Mouse (Mus musculus) spleen, embryonic (tissue): ENCODE results near the gene Nfic.

Source experiments
- CTCF ChIA-PET: fragments of 350-600 bp; sonication (Branson Sonifier 250); formaldehyde crosslinking; loops from one replicate; lab custom pipeline; 2022; lab: Charles Lee

The Nfic gene

GRCm38 (mm10) chr10:81367207-81367495 lies 88.3 kb downstream of the Nfic start:
- CTCF ChIA-PET = interaction anchor here (1.0 kb wide), 1 partner anchor 13 kb away, joined by 3 read pairs; no protein-coding TSS in a partner anchor

- CTCF ChIA-PET = interaction anchor here (0.6 to 1.0 kb wide), 2 partner anchors 12 to 136 kb away, joined by 3 to 4 read pairs; no protein-coding TSS in a partner anchor
Measured at GRCm38 (mm10) chr10:81366477-81367206, 88.8 kb downstream of the Nfic start.

- CTCF ChIA-PET = interaction anchor here (0.6 kb wide), 1 partner anchor 135 kb away, joined by 4 read pairs; no protein-coding TSS in a partner anchor
Measured at GRCm38 (mm10) chr10:81365672-81366476, 89.6 kb downstream of the Nfic start, which contains the start of gene 4930404N11Rik. Gene 4930404N11Rik, minus strand, starts transcription at chr10:81365816.

DNA sequence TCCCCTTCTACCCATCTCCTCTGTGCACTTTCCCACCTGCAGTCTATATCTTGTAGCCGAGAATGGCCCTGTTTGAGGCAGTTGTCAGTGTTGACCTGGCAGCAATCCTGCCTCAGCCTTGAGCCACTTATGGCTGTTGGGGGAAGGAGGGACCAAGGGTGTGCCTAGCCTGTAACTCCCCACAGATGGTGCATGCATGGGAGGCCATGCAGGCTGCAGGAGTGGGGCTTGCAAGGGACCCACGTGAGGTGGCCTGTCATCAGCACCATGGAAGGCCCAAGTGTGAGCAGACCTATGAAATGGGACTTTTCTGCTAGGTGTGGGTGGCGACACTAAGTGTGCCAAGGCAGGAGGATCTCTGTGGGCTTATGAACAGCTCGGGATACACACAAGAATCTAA lies 90.4 kb downstream of the Nfic start:
- CTCF ChIA-PET = no interaction called here

GRCm38 (mm10) chr10:81364666-81365065 lies 90.8 kb downstream of the Nfic start:
- CTCF ChIA-PET = no interaction called here

- CTCF ChIA-PET = interaction anchor here (1.1 kb wide), 1 partner anchor 9 kb away, joined by 9 read pairs; no protein-coding TSS in a partner anchor
Measured at GRCm38 (mm10) chr10:81363436-81364346, 91.7 kb downstream of the Nfic start.

DNA sequence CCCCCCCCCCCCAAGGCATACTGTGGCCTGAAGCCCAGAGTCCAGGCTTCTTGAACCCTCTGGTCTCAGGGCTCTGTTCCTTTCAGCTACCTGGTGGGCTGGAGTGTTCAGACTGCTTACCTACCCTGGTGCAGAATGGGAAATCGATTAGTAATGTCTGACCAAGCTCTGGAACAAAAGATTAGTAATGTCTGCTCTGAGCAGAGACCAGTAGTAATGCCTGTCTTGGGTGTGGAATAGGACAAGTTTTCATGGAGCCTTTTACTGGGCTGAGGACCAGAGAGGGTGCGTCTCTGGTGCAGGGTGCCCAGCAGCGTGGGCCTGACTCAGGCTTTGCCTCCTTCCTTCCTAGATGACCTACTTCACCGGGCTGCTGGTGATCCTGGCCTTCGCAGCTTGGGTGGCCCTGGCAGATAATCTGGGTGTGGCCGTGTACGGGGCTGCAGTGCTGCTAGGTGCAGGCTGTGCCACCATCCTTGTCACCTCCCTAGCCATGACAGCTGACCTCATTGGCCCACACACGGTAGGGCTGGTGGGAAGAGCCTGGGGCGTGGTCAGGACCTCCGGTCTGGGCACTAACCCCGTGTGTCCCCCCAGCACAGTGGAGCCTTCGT lies 93.0 kb downstream of the Nfic start:
- CTCF ChIA-PET = interaction anchor here (0.5 kb wide), 1 partner anchor 997 kb away, joined by 8 read pairs; no protein-coding TSS in a partner anchor

GRCm38 (mm10) chr10:81360721-81361120 lies 94.7 kb downstream of the Nfic start:
- CTCF ChIA-PET = interaction anchor here (1.1 kb wide), 1 partner anchor 19 kb away, joined by 3 read pairs; no protein-coding TSS in a partner anchor

- CTCF ChIA-PET = no interaction called here
Measured at GRCm38 (mm10) chr10:81358841-81359240, 96.6 kb downstream of the Nfic start.

- CTCF ChIA-PET = interaction anchor here (0.6 kb wide), 1 partner anchor 22 kb away, joined by 3 read pairs; no protein-coding TSS in a partner anchor
Measured at GRCm38 (mm10) chr10:81358209-81358608, 97.2 kb downstream of the Nfic start.

- CTCF ChIA-PET = interaction anchor here (0.6 kb wide), 2 partner anchors 140 to 188 kb away, joined by 3 to 4 read pairs; no protein-coding TSS in a partner anchor
Measured at GRCm38 (mm10) chr10:81356991-81357844, 98.2 kb downstream of the Nfic start, which contains the start of gene Mfsd12. Gene Mfsd12, plus strand, starts transcription at chr10:81357491.

DNA sequence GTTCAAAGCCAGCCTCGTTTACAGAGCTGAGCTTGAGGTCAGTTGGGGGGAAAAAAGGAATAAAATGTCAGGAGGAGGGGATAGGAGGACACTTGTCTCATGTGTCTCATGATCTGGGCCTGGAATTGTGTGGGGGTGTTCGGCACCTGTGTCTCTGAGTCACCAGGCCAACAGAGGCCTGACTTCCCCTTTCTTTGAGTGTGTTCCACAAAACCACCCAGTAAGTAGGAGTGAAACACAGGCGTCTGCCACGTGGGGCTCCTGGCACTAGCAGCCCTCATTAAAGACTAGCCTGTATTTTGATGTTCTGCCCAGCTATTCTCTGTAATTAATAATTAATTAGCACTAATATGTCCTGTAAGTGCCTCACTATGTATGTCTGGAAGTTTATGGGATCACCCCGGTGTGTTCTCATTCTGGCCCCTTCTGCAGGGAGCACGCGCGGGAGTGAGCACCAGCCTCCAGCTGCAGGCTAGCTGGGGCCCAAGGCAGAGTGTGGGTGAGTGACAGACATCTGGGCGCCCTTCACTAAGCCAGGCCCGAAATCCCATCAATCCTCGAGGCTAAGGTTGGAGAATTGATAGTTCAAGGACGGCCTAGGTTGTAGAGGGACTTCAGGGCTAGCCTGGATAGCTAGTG lies 99.0 kb downstream of the Nfic start:
- CTCF ChIA-PET = interaction anchor here (0.6 kb wide), 1 partner anchor 188 kb away, joined by 4 read pairs; no protein-coding TSS in a partner anchor

DNA sequence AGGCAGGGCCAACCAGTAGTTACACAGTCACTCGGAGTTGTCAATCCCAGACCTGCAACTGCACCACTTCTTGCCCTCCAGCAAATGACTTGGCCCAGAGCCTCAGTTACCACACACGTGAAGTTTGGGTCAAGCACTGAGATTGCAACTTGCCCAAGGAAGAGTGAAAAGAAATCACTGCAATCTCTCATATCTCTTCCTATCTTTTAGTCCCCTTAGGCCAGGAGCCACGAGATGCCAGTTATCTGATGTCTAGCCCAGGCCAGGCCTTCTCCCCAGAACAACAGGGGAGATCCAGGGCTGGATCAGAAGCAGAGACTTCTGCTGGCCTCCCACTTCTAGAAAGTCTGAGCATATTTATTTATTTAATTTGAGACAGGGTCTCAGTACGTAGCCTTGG lies 99.9 kb downstream of the Nfic start:
- CTCF ChIA-PET = no interaction called here

DNA sequence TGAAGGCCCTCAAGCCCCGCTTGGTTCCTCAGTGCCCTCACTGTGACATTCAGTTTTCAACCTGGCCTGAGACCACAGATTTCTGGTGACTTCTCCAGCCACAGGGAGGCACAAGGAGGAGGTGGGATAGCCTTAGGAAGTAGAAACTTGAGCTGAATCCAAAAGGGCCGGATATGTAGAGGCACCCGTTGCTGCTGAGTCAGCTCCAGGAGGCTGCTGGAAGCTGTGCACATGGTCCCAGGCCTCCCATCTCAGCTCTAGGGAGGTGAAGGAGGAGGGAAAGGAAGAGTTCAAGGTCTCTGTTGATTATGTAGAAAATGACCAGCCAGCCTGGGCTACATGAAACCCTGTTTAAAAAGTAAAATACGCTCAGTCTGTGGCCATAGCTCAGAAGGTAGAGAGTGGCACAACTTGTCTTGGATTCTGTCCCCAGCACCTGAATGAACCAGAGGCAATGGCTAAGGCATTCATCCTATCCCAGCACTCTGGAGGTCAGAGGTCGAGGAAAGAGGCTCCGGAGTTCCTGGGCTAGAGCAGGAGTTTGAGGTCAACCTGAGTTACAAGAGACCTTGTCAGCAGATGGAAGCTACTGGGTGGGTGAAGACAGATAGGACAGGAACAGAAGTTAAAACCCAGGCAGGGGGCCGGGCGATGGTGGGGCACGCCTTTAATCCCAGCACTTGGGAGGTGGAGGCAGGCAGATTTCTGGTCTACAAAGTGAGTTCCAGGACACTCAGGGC lies 100.5 kb downstream of the Nfic start:
- CTCF ChIA-PET = interaction anchor here (0.6 to 1.6 kb wide), 3 partner anchors 9 to 20 kb away, joined by 3 to 9 read pairs (median 3); no protein-coding TSS in a partner anchor

- CTCF ChIA-PET = interaction anchor here (1.0 kb wide), 1 partner anchor 26 kb away, joined by 3 read pairs; no protein-coding TSS in a partner anchor
Measured at GRCm38 (mm10) chr10:81351678-81352291, 103.7 kb downstream of the Nfic start.

GRCm38 (mm10) chr10:81350351-81351063 lies 104.9 kb downstream of the Nfic start, which contains the start of gene Hmg20b:
Gene Hmg20b, minus strand, starts transcription at chr10:81350480.
- CTCF ChIA-PET = no interaction called here

DNA sequence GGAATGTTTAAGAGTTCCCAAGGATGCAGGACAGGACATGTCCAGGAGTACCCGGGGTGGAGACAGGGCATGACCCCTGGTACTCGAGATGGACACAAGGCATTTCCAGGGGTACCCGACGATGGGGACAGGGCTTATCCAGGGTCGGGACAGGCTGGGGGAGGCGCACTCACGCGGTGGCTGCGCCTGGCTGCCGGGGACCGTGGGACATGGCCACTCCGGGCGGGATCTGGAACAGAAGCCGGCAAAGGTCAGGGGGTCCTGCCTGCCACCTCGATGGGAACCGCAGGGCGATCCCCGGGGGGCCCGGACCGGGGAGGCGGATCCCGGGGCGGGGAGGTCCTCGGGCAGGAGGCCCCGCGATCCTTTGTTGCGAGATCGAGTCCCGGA lies 105.5 kb downstream of the Nfic start:
- CTCF ChIA-PET = no interaction called here
